In genomic region chr19:32387403-32388190, GRCm38 (mm10) we compare ENCODE assay signal across 8 mouse cellular contexts. TPM values are rescaled to one million over a fixed set of nuclear protein-coding genes. Genes with fewer than 3 reads are reported as not detected.
DNase-seq lines count a peak whose midpoint lies in the region; ATAC-seq and TF ChIP-seq lines count a peak whose summit lies in the region.

No protein-coding gene starts in this region.

- H3K4me2 ChIP-seq in embryonic facial prominence, embryonic 14.5 days (ENCODE audit: low read depth, low read length), result peak overlapping the region; percentile 90
- H3K4me2 ChIP-seq in heart, embryonic 14.5 days (ENCODE audit: low read length), result peak overlapping the region; percentile 83
- peak overlapping the region; percentile 96 for H3K4me2 ChIP-seq in kidney, embryonic 16.5 days (replicated peaks; ENCODE audit: low read depth, low read length)
- peak overlapping the region; percentile 74 for H3K4me2 ChIP-seq in liver, embryonic 14.5 days (ENCODE audit: low read depth)
- peak overlapping the region; percentile 90 for H3K4me2 ChIP-seq in neural tube, embryonic 13.5 days

- no peak for TF ChIP-seq CTCF in ES-Bruce4 (IDR thresholded peaks at IDR 0.05; ENCODE audit: low read depth, low read length)
- TF ChIP-seq CTCF in liver, embryonic 14.5 days (IDR thresholded peaks at IDR 0.05; ENCODE audit: low read depth), result peak; percentile 19; the same call in 1 of the 2 replicates

- DNase-seq in adrenal gland, postnatal 14 days, result peak; percentile 81
- DNase-seq in embryonic facial prominence, embryonic 14.5 days (ENCODE audit: low spot score), result peak; percentile 55
- DNase-seq in liver, embryonic 14.5 days (ENCODE audit: low read depth in 3 of 3, low spot score in 3 of 3), result no peak
- peak; percentile 39 for DNase-seq in thymus, postnatal 14 days

- no peak overlapping the region for H3K27ac ChIP-seq in ES-Bruce4 (ENCODE audit: insufficient read depth, low read length)
- H3K27ac ChIP-seq in embryonic facial prominence, embryonic 14.5 days (replicated peaks; ENCODE audit: low read depth, low read length), result peak overlapping the region; percentile 95
- H3K27ac ChIP-seq in heart, embryonic 14.5 days (replicated peaks in 1 of 2; ENCODE audit: control insufficient read depth in 1 of 2, insufficient read depth in 1 of 2, low read depth in 2 of 2, low read length in 2 of 2), result peak overlapping the region; percentile 90 to 98; a peak in 3 of 4 replicates
- H3K27ac ChIP-seq in kidney, embryonic 16.5 days (ENCODE audit: low read length), result peak overlapping the region; percentile 93
- no peak overlapping the region for H3K27ac ChIP-seq in liver, embryonic 14.5 days
- peak overlapping the region; percentile 97 for H3K27ac ChIP-seq in neural tube, embryonic 13.5 days (replicated peaks)

- peaks cover 2% of the 10 kb centered on the region for H3K4me1 ChIP-seq in ES-Bruce4 (ENCODE audit: control insufficient read depth, insufficient read depth, low read length)
- no peaks in the 10 kb centered on the region for H3K4me1 ChIP-seq in embryonic facial prominence, embryonic 14.5 days (ENCODE audit: control insufficient read depth, insufficient read depth, low read length)
- peaks cover 10 to 22% of the 10 kb centered on the region in 2 experiments for H3K4me1 ChIP-seq in heart, embryonic 14.5 days (ENCODE audit: control insufficient read depth in 2 of 2, insufficient read depth in 2 of 2, low read length in 2 of 2)
- H3K4me1 ChIP-seq in kidney, embryonic 16.5 days (ENCODE audit: insufficient read depth, low read length), result peaks cover 28% of the 10 kb centered on the region
- H3K4me1 ChIP-seq in liver, embryonic 14.5 days (replicated peaks; ENCODE audit: control insufficient read depth in 2 of 2, insufficient read depth in 2 of 2, low read length in 1 of 2), result peaks cover 0 to 15% of the 10 kb centered on the region in 2 experiments; a peak in 1 of 4 replicates
- peaks cover 23% of the 10 kb centered on the region for H3K4me1 ChIP-seq in neural tube, embryonic 13.5 days (replicated peaks)

- TF ChIP-seq POLR2A in ES-Bruce4 (IDR thresholded peaks at IDR 0.05; ENCODE audit: insufficient read depth, low read length), result no peak

- peak; percentile 7; the same call in 1 of the 2 replicates for ATAC-seq in embryonic facial prominence, embryonic 14.5 days (ENCODE audit: low read depth)
- peak; percentile 40 for ATAC-seq in heart, embryonic 14.5 days (ENCODE audit: insufficient number of reproducible peaks, insufficient read depth, low FRiP score, low read depth)
- peak; percentile 28; the same call in 1 of the 2 replicates for ATAC-seq in kidney, embryonic 16.5 days (ENCODE audit: low FRiP score, low TSS enrichment)
- peak; percentile 34 for ATAC-seq in liver, embryonic 14.5 days (ENCODE audit: insufficient read depth)
- peak; percentile 38 for ATAC-seq in neural tube, embryonic 13.5 days (ENCODE audit: low read depth)

- no peaks in the 10 kb centered on the region for H3K36me3 ChIP-seq in ES-Bruce4 (ENCODE audit: control insufficient read depth, insufficient read depth, low read length, poor library complexity, severe bottlenecking)
- no peaks in the 10 kb centered on the region for H3K36me3 ChIP-seq in embryonic facial prominence, embryonic 14.5 days (ENCODE audit: control insufficient read depth, insufficient read depth, low read length)
- no peaks in the 10 kb centered on the region; the same call in 1 of the 2 replicates for H3K36me3 ChIP-seq in heart, embryonic 14.5 days (ENCODE audit: control insufficient read depth, insufficient read depth, low read length)
- H3K36me3 ChIP-seq in kidney, embryonic 16.5 days (ENCODE audit: insufficient read depth, low read length), result no peaks in the 10 kb centered on the region
- no peaks in the 10 kb centered on the region for H3K36me3 ChIP-seq in liver, embryonic 14.5 days (replicated peaks; ENCODE audit: control insufficient read depth, insufficient read depth, low read depth)
- 0 out of 2 replicates have a peak, but pooled peaks cover 4% of the 10 kb centered on the region for H3K36me3 ChIP-seq in neural tube, embryonic 13.5 days

- peak overlapping the region; percentile 72 for H3K4me3 ChIP-seq in ES-Bruce4 (ENCODE audit: low read depth, low read length)
- peak overlapping the region; percentile 87 for H3K4me3 ChIP-seq in embryonic facial prominence, embryonic 14.5 days (ENCODE audit: low read depth, low read length)
- peak overlapping the region; percentile 90 to 98 for H3K4me3 ChIP-seq in heart, embryonic 14.5 days (ENCODE audit: control insufficient read depth in 1 of 2, insufficient read depth in 1 of 2, low read depth in 1 of 2, low read length in 2 of 2)
- H3K4me3 ChIP-seq in kidney, embryonic 16.5 days (ENCODE audit: low read length), result peak overlapping the region; percentile 91
- H3K4me3 ChIP-seq in liver, embryonic 14.5 days (ENCODE audit: insufficient read depth in 1 of 2, low read depth in 2 of 2, low read length in 2 of 2), result peak overlapping the region; percentile 62 to 84
- peak overlapping the region; percentile 86 for H3K4me3 ChIP-seq in neural tube, embryonic 13.5 days

- no peak for TF ChIP-seq EP300 in ES-Bruce4 (IDR thresholded peaks at IDR 0.05; ENCODE audit: insufficient read depth, low read depth, low read length)
- no peak for TF ChIP-seq EP300 in liver, embryonic 14.5 days (IDR thresholded peaks at IDR 0.05; ENCODE audit: low read depth)

- 2% methylated on average over 16 of the region's 74 CpGs for WGBS in embryonic facial prominence, embryonic 14.5 days
- under 1% methylated on average over 66 of the region's 74 CpGs for WGBS in heart, embryonic 14.5 days
- under 1% methylated on average over 41 of the region's 74 CpGs for WGBS in kidney, embryonic 16.5 days
- WGBS in liver, embryonic 14.5 days (ENCODE audit: insufficient replicate concordance), result under 1% methylated on average over 72 of the region's 74 CpGs
- under 1% methylated on average over 55 of the region's 74 CpGs for WGBS in neural tube, embryonic 13.5 days

- H3K9ac ChIP-seq in ES-Bruce4 (ENCODE audit: low read depth, poor library complexity, severe bottlenecking), result peak overlapping the region; percentile 96
- peak overlapping the region; percentile 86 for H3K9ac ChIP-seq in embryonic facial prominence, embryonic 14.5 days (ENCODE audit: low read depth, low read length)
- H3K9ac ChIP-seq in heart, embryonic 14.5 days (ENCODE audit: low read length), result peak overlapping the region; percentile 95
- peak overlapping the region; percentile 92 for H3K9ac ChIP-seq in kidney, embryonic 16.5 days (replicated peaks; ENCODE audit: low read length)
- H3K9ac ChIP-seq in liver, embryonic 14.5 days (replicated peaks), result peak overlapping the region; percentile 56
- H3K9ac ChIP-seq in neural tube, embryonic 13.5 days, result peak overlapping the region; percentile 95

- no peaks in the 10 kb centered on the region for H3K27me3 ChIP-seq in ES-Bruce4 (ENCODE audit: control insufficient read depth, insufficient read depth, low read length, poor library complexity, severe bottlenecking)
- no peaks in the 10 kb centered on the region for H3K27me3 ChIP-seq in embryonic facial prominence, embryonic 14.5 days (replicated peaks; ENCODE audit: control insufficient read depth, insufficient read depth, low read length)
- H3K27me3 ChIP-seq in heart, embryonic 14.5 days (ENCODE audit: control insufficient read depth, insufficient read depth, low read length), result no peaks in the 10 kb centered on the region
- no peaks in the 10 kb centered on the region for H3K27me3 ChIP-seq in kidney, embryonic 16.5 days (ENCODE audit: insufficient read depth, low read length)
- H3K27me3 ChIP-seq in liver, embryonic 14.5 days (ENCODE audit: control insufficient read depth, insufficient read depth, low read length), result peaks cover 21% of the 10 kb centered on the region
- H3K27me3 ChIP-seq in neural tube, embryonic 13.5 days, result no peaks in the 10 kb centered on the region

- no peaks in the 10 kb centered on the region for H3K9me3 ChIP-seq in ES-Bruce4 (replicated peaks; ENCODE audit: control insufficient read depth, insufficient read depth, low read length, poor library complexity, severe bottlenecking)
- no peaks in the 10 kb centered on the region for H3K9me3 ChIP-seq in embryonic facial prominence, embryonic 14.5 days (ENCODE audit: control insufficient read depth, low read length)
- no peaks in the 10 kb centered on the region for H3K9me3 ChIP-seq in heart, embryonic 14.5 days (ENCODE audit: control insufficient read depth, low read length)
- H3K9me3 ChIP-seq in kidney, embryonic 16.5 days (ENCODE audit: low read length), result no peaks in the 10 kb centered on the region
- H3K9me3 ChIP-seq in liver, embryonic 14.5 days (ENCODE audit: control insufficient read depth, low read length), result no peaks in the 10 kb centered on the region
- no peaks in the 10 kb centered on the region for H3K9me3 ChIP-seq in neural tube, embryonic 13.5 days

RNA-seq across cellular contexts. Expression of gene Sgms1, which starts 1.9 kb away (rescaled TPM):
- 58.9 and 69.7 TPM in 2 replicates for polyA plus RNA-seq in ES-Bruce4 (2011; ENCODE audit: insufficient read depth, insufficient read length, low read depth, missing spikeins)
- 62.6 and 75.9 TPM in 2 replicates for total RNA-seq in adrenal gland, postnatal 14 days (2021)
- polyA plus RNA-seq in embryonic facial prominence, embryonic 14.5 days (2014; fragmentation: Nextera tagmentation; extraction: Ambion mirVana), result 29.7 and 31.3 TPM in 2 replicates
- 41.3 and 43.9 TPM in 2 replicates for polyA plus RNA-seq in heart, embryonic 14.5 days (2014; fragmentation: Nextera tagmentation; extraction: Ambion mirVana)
- polyA plus RNA-seq in kidney, embryonic 16.5 days (2015; fragmentation: Nextera tagmentation; extraction: Ambion mirVana), result 59.5 and 65.5 TPM in 2 replicates
- polyA plus RNA-seq in liver, embryonic 14.5 days (2012; rRNA removed), result 11.0 and 17.3 TPM in 2 replicates
- 19.2 and 21.7 TPM in 2 replicates for polyA plus RNA-seq in liver, embryonic 14.5 days (2014; fragmentation: Nextera tagmentation; extraction: Ambion mirVana)
- polyA plus RNA-seq in neural tube, embryonic 13.5 days (2015; fragmentation: Nextera tagmentation; extraction: Ambion mirVana), result 18.7 TPM in 2 replicates

Comparison
In these comparisons a context has a peak if more than half of its experiments do, and no peak if none do; other contexts are left out.
1. H3K27ac ChIP-seq: peak in embryonic facial prominence, embryonic 14.5 days (single experiment), heart, embryonic 14.5 days (2 of 2), kidney, embryonic 16.5 days (single experiment) and neural tube, embryonic 13.5 days (single experiment); none in ES-Bruce4 (single experiment) and liver, embryonic 14.5 days (single experiment).
2. DNase-seq: peak in adrenal gland, postnatal 14 days (single experiment), embryonic facial prominence, embryonic 14.5 days (single experiment) and thymus, postnatal 14 days (single experiment); none in liver, embryonic 14.5 days (0 of 3).
3. Peak in every context shown above with its lines, with median percentiles within 50 percentile points of each other: H3K4me3 ChIP-seq, H3K9ac ChIP-seq, ATAC-seq and H3K4me2 ChIP-seq.